Mouse (Mus musculus): ENCODE results near the gene Zc3h10. TPM values are rescaled to one million over a fixed set of nuclear protein-coding genes. Genes with fewer than 3 reads are reported as not detected.

Zc3h10 gene
- polyA plus RNA-seq, 2 experiments: 4.0 to 4.3 TPM

GRCm38 (mm10) chr10:128588775-128589463 lies 41.3 kb upstream of the Zc3h10 start:
- Histone ChIP-seq H3K9ac (replicated peaks) (no peak overlapping the region), H3K4me2 (ENCODE audit: low read depth) (peak overlapping the region; percentile 80), H3K36me3 (replicated peaks; ENCODE audit: control insufficient read depth, insufficient read depth, low read depth) (no peaks in the 10 kb centered on the region), H3K27ac (no peak overlapping the region), H3K4me3 (ENCODE audit: insufficient read depth in 1 of 2, low read depth in 2 of 2, low read length in 2 of 2) (peak overlapping the region; percentile 3 to 58), H3K9me3 (ENCODE audit: control insufficient read depth, low read length) (no peaks in the 10 kb centered on the region), H3K27me3 (ENCODE audit: control insufficient read depth, insufficient read depth, low read length) (peaks cover 48% of the 10 kb centered on the region), H3K4me1 (replicated peaks; ENCODE audit: control insufficient read depth in 2 of 2, insufficient read depth in 2 of 2, low read length in 1 of 2) (no peaks in the 10 kb centered on the region; a peak in 2 of 4 replicates)
- TF ChIP-seq CTCF (IDR thresholded peaks at IDR 0.05; ENCODE audit: low read depth) (no peak), EP300 (IDR thresholded peaks at IDR 0.05; ENCODE audit: low read depth) (no peak)
- ATAC-seq (ENCODE audit: insufficient read depth) (no peak), DNase-seq (ENCODE audit: low read depth in 3 of 3, low spot score in 3 of 3) (no peak)
- 3% methylated on average over 23 of the region's 23 CpGs for WGBS (ENCODE audit: insufficient replicate concordance)

- DNase-seq (ENCODE audit: low read depth in 3 of 3, low spot score in 3 of 3) (no peak), ATAC-seq (ENCODE audit: insufficient read depth) (no peak)
- Histone ChIP-seq H3K4me2 (ENCODE audit: low read depth) (peak overlapping the region; percentile 80), H3K9me3 (ENCODE audit: control insufficient read depth, low read length) (no peaks in the 10 kb centered on the region), H3K4me1 (replicated peaks; ENCODE audit: control insufficient read depth in 2 of 2, insufficient read depth in 2 of 2, low read length in 1 of 2) (no peaks in the 10 kb centered on the region; a peak in 2 of 4 replicates), H3K36me3 (replicated peaks; ENCODE audit: control insufficient read depth, insufficient read depth, low read depth) (no peaks in the 10 kb centered on the region), H3K27me3 (ENCODE audit: control insufficient read depth, insufficient read depth, low read length) (peaks cover 52% of the 10 kb centered on the region), H3K4me3 (ENCODE audit: insufficient read depth in 1 of 2, low read depth in 2 of 2, low read length in 2 of 2) (no peak overlapping the region), H3K27ac (no peak overlapping the region), H3K9ac (replicated peaks) (no peak overlapping the region)
- TF ChIP-seq CTCF (IDR thresholded peaks at IDR 0.05; ENCODE audit: low read depth): no peak
- WGBS (ENCODE audit: insufficient replicate concordance): 42% methylated on average over 1 of the region's 1 CpGs
Observed at GRCm38 (mm10) chr10:128588136-128588535, 40.6 kb upstream of the Zc3h10 start.

DNA sequence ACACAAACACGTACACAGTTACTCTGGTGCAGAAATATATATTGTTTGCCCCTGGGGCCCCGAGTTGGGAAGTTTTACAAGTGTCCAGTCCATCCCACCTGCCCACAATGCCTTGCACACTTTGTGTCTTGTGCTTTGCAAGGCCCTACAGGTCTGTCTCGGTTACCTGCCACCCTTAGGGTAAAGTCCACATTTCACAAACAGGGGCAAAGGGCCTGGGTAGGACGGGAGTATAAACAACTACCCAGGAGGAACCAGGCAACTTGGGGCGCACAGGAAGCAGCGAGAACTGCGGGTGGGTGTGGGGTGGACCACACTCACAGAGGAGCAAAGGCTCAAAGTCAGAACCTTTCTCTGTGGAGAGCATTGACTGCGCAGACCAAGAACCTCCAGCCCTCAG lies 40.1 kb upstream of the Zc3h10 start:
- Histone ChIP-seq H3K27ac (no peak overlapping the region), H3K9ac (replicated peaks) (no peak overlapping the region)
- no peak for ATAC-seq (ENCODE audit: insufficient read depth)

GRCm38 (mm10) chr10:128587120-128587519 lies 39.5 kb upstream of the Zc3h10 start:
- no peak for DNase-seq (ENCODE audit: low read depth in 3 of 3, low spot score in 3 of 3)
- TF ChIP-seq CTCF (IDR thresholded peaks at IDR 0.05; ENCODE audit: low read depth): no peak
- no peak for TF ChIP-seq EP300 (IDR thresholded peaks at IDR 0.05; ENCODE audit: low read depth)
- Histone ChIP-seq H3K27ac (no peak overlapping the region), H3K4me3 (ENCODE audit: insufficient read depth in 1 of 2, low read depth in 2 of 2, low read length in 2 of 2) (no peak overlapping the region), H3K9ac (replicated peaks) (no peak overlapping the region), H3K4me2 (ENCODE audit: low read depth) (no peak overlapping the region), H3K9me3 (ENCODE audit: control insufficient read depth, low read length) (no peaks in the 10 kb centered on the region), H3K36me3 (replicated peaks; ENCODE audit: control insufficient read depth, insufficient read depth, low read depth) (no peaks in the 10 kb centered on the region), H3K27me3 (ENCODE audit: control insufficient read depth, insufficient read depth, low read length) (peaks cover 52% of the 10 kb centered on the region), H3K4me1 (replicated peaks; ENCODE audit: control insufficient read depth in 2 of 2, insufficient read depth in 2 of 2, low read length in 1 of 2) (no peaks in the 10 kb centered on the region; a peak in 2 of 4 replicates)
- WGBS (ENCODE audit: insufficient replicate concordance): 29% methylated on average over 4 of the region's 4 CpGs
- ATAC-seq (ENCODE audit: insufficient read depth): no peak

More for the DNA sequence above, 40.1 kb upstream of the Zc3h10 start:
- H3K4me1 ChIP-seq (replicated peaks; ENCODE audit: control insufficient read depth in 2 of 2, insufficient read depth in 2 of 2, low read length in 1 of 2): no peaks in the 10 kb centered on the region; a peak in 2 of 4 replicates
- no peak for DNase-seq (ENCODE audit: low read depth in 3 of 3, low spot score in 3 of 3)
- no peaks in the 10 kb centered on the region for H3K9me3 ChIP-seq (ENCODE audit: control insufficient read depth, low read length)
- H3K27me3 ChIP-seq (ENCODE audit: control insufficient read depth, insufficient read depth, low read length): peaks cover 52% of the 10 kb centered on the region
- H3K4me3 ChIP-seq (ENCODE audit: insufficient read depth in 1 of 2, low read depth in 2 of 2, low read length in 2 of 2): no peak overlapping the region
- H3K36me3 ChIP-seq (replicated peaks; ENCODE audit: control insufficient read depth, insufficient read depth, low read depth): no peaks in the 10 kb centered on the region
- no peak for TF ChIP-seq CTCF (IDR thresholded peaks at IDR 0.05; ENCODE audit: low read depth)
- TF ChIP-seq EP300 (IDR thresholded peaks at IDR 0.05; ENCODE audit: low read depth): no peak
- H3K4me2 ChIP-seq (ENCODE audit: low read depth): peak overlapping the region; percentile 80
- WGBS (ENCODE audit: insufficient replicate concordance): 45% methylated on average over 8 of the region's 8 CpGs

GRCm38 (mm10) chr10:128586546-128586945 lies 39.0 kb upstream of the Zc3h10 start:
- no peak overlapping the region for H3K4me2 ChIP-seq (ENCODE audit: low read depth)
- no peak overlapping the region for H3K27ac ChIP-seq
- ATAC-seq (ENCODE audit: insufficient read depth): no peak
- no peaks in the 10 kb centered on the region for H3K36me3 ChIP-seq (replicated peaks; ENCODE audit: control insufficient read depth, insufficient read depth, low read depth)
- H3K27me3 ChIP-seq (ENCODE audit: control insufficient read depth, insufficient read depth, low read length): peaks cover 52% of the 10 kb centered on the region
- WGBS (ENCODE audit: insufficient replicate concordance): 41% methylated on average over 1 of the region's 1 CpGs
- H3K4me3 ChIP-seq (ENCODE audit: insufficient read depth in 1 of 2, low read depth in 2 of 2, low read length in 2 of 2): no peak overlapping the region
- H3K9me3 ChIP-seq (ENCODE audit: control insufficient read depth, low read length): no peaks in the 10 kb centered on the region
- DNase-seq (ENCODE audit: low read depth in 3 of 3, low spot score in 3 of 3): no peak
- TF ChIP-seq EP300 (IDR thresholded peaks at IDR 0.05; ENCODE audit: low read depth) (no peak), CTCF (IDR thresholded peaks at IDR 0.05; ENCODE audit: low read depth) (no peak)
- no peak overlapping the region for H3K9ac ChIP-seq (replicated peaks)
- no peaks in the 10 kb centered on the region; a peak in 1 of 4 replicates for H3K4me1 ChIP-seq (replicated peaks; ENCODE audit: control insufficient read depth in 2 of 2, insufficient read depth in 2 of 2, low read length in 1 of 2)
